Mouse (Mus musculus): ENCODE measurements around the gene Dpysl4. TPM values are rescaled to one million over a fixed set of nuclear protein-coding genes. Genes with fewer than 3 reads are reported as not detected.

Gene Dpysl4
- total and polyA plus RNA-seq, 2 experiments from 2014 or later, result 125 to 142 TPM

- TF ChIP-seq CTCF (IDR thresholded peaks at IDR 0.05; ENCODE audit: low read depth), result peak; percentile 28; the same call in 1 of the 2 replicates
- H3K9ac ChIP-seq, result no peak overlapping the region
- WGBS, result 66% methylated on average over 12 of the region's 12 CpGs
- DNase-seq (peak; percentile 72), ATAC-seq (no peak)
- H3K27ac ChIP-seq (ENCODE audit: low read depth, low read length), result no peak overlapping the region
- H3K36me3 ChIP-seq (ENCODE audit: insufficient read depth), result peaks cover 47% of the 10 kb centered on the region
- no peaks in the 10 kb centered on the region for H3K27me3 ChIP-seq (ENCODE audit: insufficient read depth, low read length)
- no peak overlapping the region for H3K4me3 ChIP-seq (ENCODE audit: low read depth, low read length)
- no peaks in the 10 kb centered on the region for H3K9me3 ChIP-seq (ENCODE audit: low read length)
- H3K4me1 ChIP-seq (ENCODE audit: insufficient read depth), result peaks cover 14% of the 10 kb centered on the region
- no peak overlapping the region for H3K4me2 ChIP-seq (ENCODE audit: low read depth)
Observed at GRCm38 (mm10) chr7:139089892-139090874, 4.4 kb downstream of the Dpysl4 start.

GRCm38 (mm10) chr7:139091681-139092080, 5.9 kb downstream of the Dpysl4 start:
- H3K27ac ChIP-seq (ENCODE audit: low read depth, low read length), result no peak overlapping the region
- peaks cover 14% of the 10 kb centered on the region for H3K4me1 ChIP-seq (ENCODE audit: insufficient read depth)
- no peaks in the 10 kb centered on the region for H3K9me3 ChIP-seq (ENCODE audit: low read length)
- H3K36me3 ChIP-seq (ENCODE audit: insufficient read depth), result peaks cover 56% of the 10 kb centered on the region
- no peak overlapping the region for H3K4me3 ChIP-seq (ENCODE audit: low read depth, low read length)
- no peak for ATAC-seq
- no peak overlapping the region for H3K9ac ChIP-seq
- no peak for DNase-seq
- WGBS, result 88% methylated on average over 9 of the region's 9 CpGs
- no peak overlapping the region for H3K4me2 ChIP-seq (ENCODE audit: low read depth)
- TF ChIP-seq CTCF (IDR thresholded peaks at IDR 0.05; ENCODE audit: low read depth), result no peak
- no peaks in the 10 kb centered on the region for H3K27me3 ChIP-seq (ENCODE audit: insufficient read depth, low read length)

GRCm38 (mm10) chr7:139092676-139093075, 6.9 kb downstream of the Dpysl4 start:
- no peaks in the 10 kb centered on the region for H3K9me3 ChIP-seq (ENCODE audit: low read length)
- WGBS, result 96% methylated on average over 5 of the region's 5 CpGs
- no peak overlapping the region for H3K9ac ChIP-seq
- peaks cover 4% of the 10 kb centered on the region for H3K4me1 ChIP-seq (ENCODE audit: insufficient read depth)
- no peak overlapping the region for H3K4me3 ChIP-seq (ENCODE audit: low read depth, low read length)
- H3K27me3 ChIP-seq (ENCODE audit: insufficient read depth, low read length), result no peaks in the 10 kb centered on the region
- peaks cover 58% of the 10 kb centered on the region for H3K36me3 ChIP-seq (ENCODE audit: insufficient read depth)
- H3K27ac ChIP-seq (ENCODE audit: low read depth, low read length), result no peak overlapping the region
- ATAC-seq (no peak), DNase-seq (no peak)
- H3K4me2 ChIP-seq (ENCODE audit: low read depth), result no peak overlapping the region
- no peak for TF ChIP-seq CTCF (IDR thresholded peaks at IDR 0.05; ENCODE audit: low read depth)

GRCm38 (mm10) chr7:139093124-139093523, 7.3 kb downstream of the Dpysl4 start:
- H3K36me3 ChIP-seq (ENCODE audit: insufficient read depth), result peaks cover 62% of the 10 kb centered on the region
- no peak overlapping the region for H3K27ac ChIP-seq (ENCODE audit: low read depth, low read length)
- H3K4me1 ChIP-seq (ENCODE audit: insufficient read depth), result no peaks in the 10 kb centered on the region; the same call in 1 of the 2 replicates
- 78% methylated on average over 5 of the region's 5 CpGs for WGBS
- H3K27me3 ChIP-seq (ENCODE audit: insufficient read depth, low read length), result no peaks in the 10 kb centered on the region
- H3K9me3 ChIP-seq (ENCODE audit: low read length), result no peaks in the 10 kb centered on the region
- no peak overlapping the region for H3K4me2 ChIP-seq (ENCODE audit: low read depth)
- no peak for TF ChIP-seq CTCF (IDR thresholded peaks at IDR 0.05; ENCODE audit: low read depth)
- no peak overlapping the region for H3K4me3 ChIP-seq (ENCODE audit: low read depth, low read length)
- DNase-seq, result no peak
- no peak overlapping the region for H3K9ac ChIP-seq
- no peak for ATAC-seq

- no peak for DNase-seq
- Histone ChIP-seq H3K9ac (no peak overlapping the region), H3K4me2 (ENCODE audit: low read depth) (no peak overlapping the region), H3K27me3 (ENCODE audit: insufficient read depth, low read length) (no peaks in the 10 kb centered on the region), H3K9me3 (ENCODE audit: low read length) (no peaks in the 10 kb centered on the region), H3K36me3 (ENCODE audit: insufficient read depth) (peaks cover 68% of the 10 kb centered on the region), H3K4me1 (ENCODE audit: insufficient read depth) (no peaks in the 10 kb centered on the region), H3K27ac (ENCODE audit: low read depth, low read length) (no peak overlapping the region), H3K4me3 (ENCODE audit: low read depth, low read length) (no peak overlapping the region)
- ATAC-seq, result no peak
- 93% methylated on average over 7 of the region's 7 CpGs for WGBS
- no peak for TF ChIP-seq CTCF (IDR thresholded peaks at IDR 0.05; ENCODE audit: low read depth)
Observed at GRCm38 (mm10) chr7:139093781-139094180, 8.0 kb downstream of the Dpysl4 start.

GRCm38 (mm10) chr7:139094761-139095160, 9.0 kb downstream of the Dpysl4 start:
- no peaks in the 10 kb centered on the region for H3K4me1 ChIP-seq (ENCODE audit: insufficient read depth)
- H3K27ac ChIP-seq (ENCODE audit: low read depth, low read length), result no peak overlapping the region
- no peak overlapping the region for H3K4me2 ChIP-seq (ENCODE audit: low read depth)
- no peak for DNase-seq
- no peak overlapping the region for H3K9ac ChIP-seq
- H3K9me3 ChIP-seq (ENCODE audit: low read length), result no peaks in the 10 kb centered on the region
- 78% methylated on average over 6 of the region's 6 CpGs for WGBS
- no peak for ATAC-seq
- H3K27me3 ChIP-seq (ENCODE audit: insufficient read depth, low read length), result no peaks in the 10 kb centered on the region
- TF ChIP-seq CTCF (IDR thresholded peaks at IDR 0.05; ENCODE audit: low read depth), result no peak
- H3K36me3 ChIP-seq (ENCODE audit: insufficient read depth), result peaks cover 68% of the 10 kb centered on the region
- H3K4me3 ChIP-seq (ENCODE audit: low read depth, low read length), result no peak overlapping the region

GRCm38 (mm10) chr7:139095282-139095681, 9.5 kb downstream of the Dpysl4 start:
- no peak for TF ChIP-seq CTCF (IDR thresholded peaks at IDR 0.05; ENCODE audit: low read depth)
- H3K27me3 ChIP-seq (ENCODE audit: insufficient read depth, low read length), result no peaks in the 10 kb centered on the region
- DNase-seq (no peak), ATAC-seq (no peak)
- H3K27ac ChIP-seq (ENCODE audit: low read depth, low read length), result no peak overlapping the region
- no peak overlapping the region for H3K9ac ChIP-seq
- no peaks in the 10 kb centered on the region for H3K4me1 ChIP-seq (ENCODE audit: insufficient read depth)
- no peaks in the 10 kb centered on the region for H3K9me3 ChIP-seq (ENCODE audit: low read length)
- H3K36me3 ChIP-seq (ENCODE audit: insufficient read depth), result peaks cover 70% of the 10 kb centered on the region
- WGBS, result 88% methylated on average over 7 of the region's 7 CpGs
- no peak overlapping the region for H3K4me2 ChIP-seq (ENCODE audit: low read depth)
- no peak overlapping the region for H3K4me3 ChIP-seq (ENCODE audit: low read depth, low read length)

All from forebrain, postnatal 0 days (tissue).